Mouse (Mus musculus) small intestine, adult 2 months (tissue): ENCODE data around the gene Rhox7b.

Experiments
- CTCF ChIP-seq: fragments of 200-500 bp; IDR thresholded peaks from 2 replicates; pipeline ENCODE4 v1.5.1; 2012; ENCODE audit warnings: low read depth, mild to moderate bottlenecking, control low read depth, inconsistent platforms, low read length, moderate library complexity, mixed read lengths; ENCODE audit not compliant: insufficient replicate concordance, insufficient read length; ENCODE audit errors: extremely low read depth
- POLR2A ChIP-seq: fragments of 200-500 bp; IDR thresholded peaks from 2 replicates; pipeline ENCODE4 v1.6.1; 2012; ENCODE audit warnings: low read depth, mild to moderate bottlenecking, control low read depth, inconsistent platforms, low read length, moderate library complexity

DNA sequence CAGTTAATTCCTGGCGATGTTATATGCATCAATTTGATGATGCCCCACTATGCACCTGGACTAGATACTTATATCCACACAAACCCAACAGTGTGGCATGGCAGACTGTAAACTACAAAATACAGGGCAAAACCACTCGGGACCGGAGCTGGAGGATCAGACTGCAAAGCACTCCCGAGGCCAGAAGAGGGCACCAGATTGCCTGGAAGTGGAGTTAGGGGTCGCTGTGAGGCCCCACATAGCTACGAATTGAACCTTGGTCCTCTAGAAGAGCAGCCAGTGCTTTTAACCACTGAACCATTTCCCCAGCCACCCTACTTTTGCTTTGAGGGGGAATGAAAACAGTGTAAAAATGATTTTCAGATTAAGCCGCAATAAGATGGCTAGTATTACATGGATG lies 11.5 kb upstream of the Rhox7b start:
- no peak for TF ChIP-seq POLR2A
- TF ChIP-seq CTCF, result no peak
